Mouse (Mus musculus): ENCODE measurements around the gene Drd5. TPM values are rescaled to one million over a fixed set of nuclear protein-coding genes. Genes with fewer than 3 reads are reported as not detected.

Gene Drd5
- polyA plus RNA-seq, 2 experiments: 0.04 to 0.06 TPM

GRCm38 (mm10) chr5:38350351-38350929 lies 31.3 kb downstream of the Drd5 start:
- ATAC-seq (ENCODE audit: low FRiP score, low read depth) (no peak), DNase-seq (ENCODE audit: low spot score) (no peak)
- Histone ChIP-seq H3K27ac (replicated peaks; ENCODE audit: low read depth, low read length) (no peak overlapping the region), H3K9me3 (ENCODE audit: control insufficient read depth, low read length) (no peaks in the 10 kb centered on the region), H3K36me3 (ENCODE audit: control insufficient read depth, insufficient read depth, low read length) (no peaks in the 10 kb centered on the region), H3K4me3 (replicated peaks; ENCODE audit: low read length) (no peak overlapping the region), H3K9ac (ENCODE audit: low read depth, low read length, severe bottlenecking) (no peak overlapping the region), H3K4me1 (ENCODE audit: control insufficient read depth, insufficient read depth, low read length) (no peaks in the 10 kb centered on the region), H3K27me3 (ENCODE audit: control insufficient read depth, insufficient read depth, low read length) (no peaks in the 10 kb centered on the region), H3K4me2 (replicated peaks; ENCODE audit: low read depth, low read length, severe bottlenecking) (no peak overlapping the region)
- no peak for TF ChIP-seq POLR2A (IDR thresholded peaks at IDR 0.05; ENCODE audit: borderline replicate concordance, extremely low read depth, insufficient read depth, insufficient read length)
- 49% methylated on average over 5 of the region's 5 CpGs for WGBS

- Histone ChIP-seq H3K4me3 (replicated peaks; ENCODE audit: low read length) (no peak overlapping the region), H3K9me3 (ENCODE audit: control insufficient read depth, low read length) (no peaks in the 10 kb centered on the region), H3K27me3 (ENCODE audit: control insufficient read depth, insufficient read depth, low read length) (no peaks in the 10 kb centered on the region), H3K36me3 (ENCODE audit: control insufficient read depth, insufficient read depth, low read length) (no peaks in the 10 kb centered on the region), H3K4me1 (ENCODE audit: control insufficient read depth, insufficient read depth, low read length) (no peaks in the 10 kb centered on the region), H3K4me2 (replicated peaks; ENCODE audit: low read depth, low read length, severe bottlenecking) (no peak overlapping the region), H3K9ac (ENCODE audit: low read depth, low read length, severe bottlenecking) (no peak overlapping the region), H3K27ac (replicated peaks; ENCODE audit: low read depth, low read length) (no peak overlapping the region)
- WGBS: 79% methylated on average over 3 of the region's 3 CpGs
- ATAC-seq (ENCODE audit: low FRiP score, low read depth) (no peak), DNase-seq (ENCODE audit: low spot score) (no peak)
- TF ChIP-seq POLR2A (IDR thresholded peaks at IDR 0.05; ENCODE audit: borderline replicate concordance, extremely low read depth, insufficient read depth, insufficient read length): no peak
Measured at GRCm38 (mm10) chr5:38356927-38357326, 37.8 kb downstream of the Drd5 start.

GRCm38 (mm10) chr5:38359716-38360115 lies 40.5 kb downstream of the Drd5 start:
- Histone ChIP-seq H3K27me3 (ENCODE audit: control insufficient read depth, insufficient read depth, low read length) (no peaks in the 10 kb centered on the region), H3K4me3 (replicated peaks; ENCODE audit: low read length) (no peak overlapping the region), H3K4me2 (replicated peaks; ENCODE audit: low read depth, low read length, severe bottlenecking) (no peak overlapping the region), H3K9me3 (ENCODE audit: control insufficient read depth, low read length) (no peaks in the 10 kb centered on the region), H3K36me3 (ENCODE audit: control insufficient read depth, insufficient read depth, low read length) (no peaks in the 10 kb centered on the region), H3K27ac (replicated peaks; ENCODE audit: low read depth, low read length) (no peak overlapping the region), H3K9ac (ENCODE audit: low read depth, low read length, severe bottlenecking) (no peak overlapping the region), H3K4me1 (ENCODE audit: control insufficient read depth, insufficient read depth, low read length) (no peaks in the 10 kb centered on the region)
- 81% methylated on average over 2 of the region's 2 CpGs for WGBS
- DNase-seq (ENCODE audit: low spot score): no peak
- ATAC-seq (ENCODE audit: low FRiP score, low read depth): no peak
- no peak for TF ChIP-seq POLR2A (IDR thresholded peaks at IDR 0.05; ENCODE audit: borderline replicate concordance, extremely low read depth, insufficient read depth, insufficient read length)

GRCm38 (mm10) chr5:38364396-38364795 lies 45.2 kb downstream of the Drd5 start:
- Histone ChIP-seq H3K27ac (replicated peaks; ENCODE audit: low read depth, low read length) (no peak overlapping the region), H3K4me1 (ENCODE audit: control insufficient read depth, insufficient read depth, low read length) (peaks cover 9% of the 10 kb centered on the region; the same call in 1 of the 2 replicates), H3K27me3 (ENCODE audit: control insufficient read depth, insufficient read depth, low read length) (no peaks in the 10 kb centered on the region), H3K4me3 (replicated peaks; ENCODE audit: low read length) (no peak overlapping the region), H3K9me3 (ENCODE audit: control insufficient read depth, low read length) (no peaks in the 10 kb centered on the region), H3K4me2 (replicated peaks; ENCODE audit: low read depth, low read length, severe bottlenecking) (no peak overlapping the region), H3K9ac (ENCODE audit: low read depth, low read length, severe bottlenecking) (no peak overlapping the region), H3K36me3 (ENCODE audit: control insufficient read depth, insufficient read depth, low read length) (no peaks in the 10 kb centered on the region)
- WGBS: 82% methylated on average over 5 of the region's 5 CpGs
- ATAC-seq (ENCODE audit: low FRiP score, low read depth): no peak
- DNase-seq (ENCODE audit: low spot score): no peak
- no peak for TF ChIP-seq POLR2A (IDR thresholded peaks at IDR 0.05; ENCODE audit: borderline replicate concordance, extremely low read depth, insufficient read depth, insufficient read length)

- Histone ChIP-seq H3K4me2 (replicated peaks; ENCODE audit: low read depth, low read length, severe bottlenecking) (no peak overlapping the region), H3K4me1 (ENCODE audit: control insufficient read depth, insufficient read depth, low read length) (peaks cover 9% of the 10 kb centered on the region; the same call in 1 of the 2 replicates), H3K4me3 (replicated peaks; ENCODE audit: low read length) (no peak overlapping the region), H3K27me3 (ENCODE audit: control insufficient read depth, insufficient read depth, low read length) (no peaks in the 10 kb centered on the region), H3K9ac (ENCODE audit: low read depth, low read length, severe bottlenecking) (no peak overlapping the region), H3K36me3 (ENCODE audit: control insufficient read depth, insufficient read depth, low read length) (no peaks in the 10 kb centered on the region), H3K9me3 (ENCODE audit: control insufficient read depth, low read length) (no peaks in the 10 kb centered on the region), H3K27ac (replicated peaks; ENCODE audit: low read depth, low read length) (no peak overlapping the region)
- DNase-seq (ENCODE audit: low spot score) (no peak), ATAC-seq (ENCODE audit: low FRiP score, low read depth) (no peak)
- no peak for TF ChIP-seq POLR2A (IDR thresholded peaks at IDR 0.05; ENCODE audit: borderline replicate concordance, extremely low read depth, insufficient read depth, insufficient read length)
- 37% methylated on average over 2 of the region's 2 CpGs for WGBS
Measured at GRCm38 (mm10) chr5:38365521-38365920, 46.4 kb downstream of the Drd5 start.
